Mouse (Mus musculus) myocyte (in vitro differentiated cells): Measurements from ENCODE around the gene Lcp1. TPM values are rescaled to one million over a fixed set of nuclear protein-coding genes. Genes with fewer than 3 reads are reported as not detected.

Experiments used
- H3K27me3 ChIP-seq: one replicate; pipeline ENCODE4 v1.6.1; 2011; ENCODE audit not compliant: control insufficient read depth, insufficient read depth, insufficient read length
- H3K36me3 ChIP-seq: one replicate; pipeline ENCODE4 v1.6.1; 2011; ENCODE audit not compliant: control insufficient read depth, insufficient read depth
- H3K4me2 ChIP-seq: one replicate; pipeline ENCODE4 v1.6.1; 2011; ENCODE audit warnings: low read depth, control low read depth
- H3K4me3 ChIP-seq: one replicate; pipeline ENCODE4 v1.5.1; 2011; ENCODE audit warnings: mild to moderate bottlenecking, control low read depth, moderate library complexity
- H3K79me2 ChIP-seq: one replicate; pipeline ENCODE4 v1.6.1; 2011; ENCODE audit not compliant: control insufficient read depth, insufficient read depth
- H3ac ChIP-seq: one replicate; pipeline ENCODE4 v1.6.1; 2011; ENCODE audit not compliant: control insufficient read depth, insufficient read length
- CEBPB ChIP-seq: IDR thresholded peaks from 2 replicates; pipeline ENCODE4 v1.6.1; 2011; ENCODE audit warnings: mild to moderate bottlenecking, moderate library complexity; ENCODE audit not compliant: poor library complexity, insufficient read depth, severe bottlenecking
- E2F4 ChIP-seq: IDR thresholded peaks from one replicate; pipeline ENCODE4 v1.6.1; 2011; ENCODE audit warnings: mild to moderate bottlenecking, control low read depth, moderate library complexity; ENCODE audit not compliant: insufficient read depth
- MAX ChIP-seq: IDR thresholded peaks from one replicate; pipeline ENCODE4 v1.6.1; 2011; ENCODE audit warnings: low read depth, mild to moderate bottlenecking, control low read depth
- MYOD1 ChIP-seq, 3 experiments: IDR thresholded peaks; one replicate each; pipeline ENCODE4 v1.6.1; 2011; ENCODE audit warnings: control low read depth in 2 of 3, low read depth in 2 of 3, mild to moderate bottlenecking in 2 of 3, moderate library complexity in 1 of 3; ENCODE audit not compliant: insufficient read length in 2 of 3, control insufficient read depth in 1 of 3
- MYOG ChIP-seq, 3 experiments: IDR thresholded peaks; one replicate each; pipeline ENCODE4 v1.6.1; 2011; ENCODE audit warnings: control low read depth in 2 of 3, low read depth in 2 of 3, mild to moderate bottlenecking in 2 of 3; ENCODE audit not compliant: insufficient read length in 2 of 3, control insufficient read depth in 1 of 3, insufficient read depth in 1 of 3
- POLR2A ChIP-seq: IDR thresholded peaks from one replicate; pipeline ENCODE4 v1.6.1; 2011; ENCODE audit warnings: low read depth, mild to moderate bottlenecking, control low read depth, moderate library complexity; ENCODE audit not compliant: insufficient read length
- POLR2AphosphoS2 ChIP-seq: IDR thresholded peaks from one replicate; pipeline ENCODE4 v1.6.1; 2011; ENCODE audit warnings: low read depth, control low read depth; ENCODE audit not compliant: insufficient read length
- REST ChIP-seq: IDR thresholded peaks from one replicate; pipeline ENCODE4 v1.6.1; 2011; ENCODE audit warnings: mild to moderate bottlenecking, control low read depth, moderate library complexity; ENCODE audit not compliant: insufficient read depth, insufficient read length
- SRF ChIP-seq: IDR thresholded peaks from one replicate; pipeline ENCODE4 v1.6.1; 2011; ENCODE audit warnings: low read depth; ENCODE audit not compliant: control insufficient read depth, insufficient read length
- TCF12 ChIP-seq: IDR thresholded peaks from one replicate; pipeline ENCODE4 v1.6.1; 2011; ENCODE audit warnings: mild to moderate bottlenecking, control low read depth; ENCODE audit not compliant: poor library complexity, insufficient read depth, severe bottlenecking
- TCF3 ChIP-seq: IDR thresholded peaks from one replicate; pipeline ENCODE4 v1.6.1; 2011; ENCODE audit warnings: low read depth, control low read depth; ENCODE audit not compliant: insufficient read length
- USF1 ChIP-seq: IDR thresholded peaks from one replicate; pipeline ENCODE4 v1.6.1; 2011; ENCODE audit warnings: low read depth, mild to moderate bottlenecking, control low read depth, moderate library complexity
- polyA plus RNA-seq: library from polyadenylated mRNA; unstranded; fragments of >200 nt; fragmentation: generic; extraction: Trizol; gene quantifications from one replicate; pipeline ENCODE4 v1.2.1, GENCODE M21; 2012; ENCODE audit warnings: missing spikeins

Lcp1 gene
- polyA plus RNA-seq, 1 experiment: not detected

- TF ChIP-seq MAX (no peak), POLR2A (no peak), MYOG (IDR thresholded peaks at IDR 0.05; ENCODE audit: control insufficient read depth in 1 of 3, insufficient read depth in 1 of 3, insufficient read length in 2 of 3, low read depth in 2 of 3) (no peak), TCF3 (no peak), MYOD1 (IDR thresholded peaks at IDR 0.05; ENCODE audit: control insufficient read depth in 1 of 3, insufficient read length in 2 of 3, low read depth in 2 of 3) (no peak), USF1 (no peak)
- Histone ChIP-seq H3K79me2 (no peaks in the 10 kb centered on the region), H3K4me3 (no peak overlapping the region), H3K4me2 (no peak overlapping the region), H3K36me3 (no peaks in the 10 kb centered on the region), H3ac (no peak overlapping the region), H3K27me3 (peaks cover 31% of the 10 kb centered on the region)
Measured at GRCm38 (mm10) chr14:75269531-75269930, 138.6 kb downstream of the Lcp1 start.

GRCm38 (mm10) chr14:75279716-75280115 lies 148.8 kb downstream of the Lcp1 start:
- no peak overlapping the region for H3ac ChIP-seq
- H3K4me2 ChIP-seq: no peak overlapping the region
- no peaks in the 10 kb centered on the region for H3K36me3 ChIP-seq
- peaks cover 36% of the 10 kb centered on the region for H3K27me3 ChIP-seq
- H3K79me2 ChIP-seq: peaks cover 4% of the 10 kb centered on the region
- H3K4me3 ChIP-seq: no peak overlapping the region
- TF ChIP-seq POLR2A (no peak), REST (no peak), MYOG (IDR thresholded peaks at IDR 0.05; ENCODE audit: control insufficient read depth in 1 of 3, insufficient read depth in 1 of 3, insufficient read length in 2 of 3, low read depth in 2 of 3) (no peak), POLR2AphosphoS2 (no peak), MAX (no peak), MYOD1 (IDR thresholded peaks at IDR 0.05; ENCODE audit: control insufficient read depth in 1 of 3, insufficient read length in 2 of 3, low read depth in 2 of 3) (no peak), TCF3 (no peak), TCF12 (no peak), CEBPB (no peak), E2F4 (no peak), USF1 (no peak)

GRCm38 (mm10) chr14:75280406-75280805 lies 149.5 kb downstream of the Lcp1 start:
- Histone ChIP-seq H3K36me3 (no peaks in the 10 kb centered on the region), H3K4me3 (no peak overlapping the region), H3ac (no peak overlapping the region), H3K27me3 (peaks cover 29% of the 10 kb centered on the region), H3K4me2 (no peak overlapping the region), H3K79me2 (peaks cover 11% of the 10 kb centered on the region)
- TF ChIP-seq USF1: no peak
- TF ChIP-seq MAX: no peak
- TF ChIP-seq SRF: no peak
- no peak for TF ChIP-seq POLR2A
- no peak for TF ChIP-seq POLR2AphosphoS2
- no peak for TF ChIP-seq E2F4
- no peak for TF ChIP-seq TCF3
- no peak for TF ChIP-seq CEBPB
- no peak for TF ChIP-seq MYOG (IDR thresholded peaks at IDR 0.05; ENCODE audit: control insufficient read depth in 1 of 3, insufficient read depth in 1 of 3, insufficient read length in 2 of 3, low read depth in 2 of 3)
- no peak for TF ChIP-seq MYOD1 (IDR thresholded peaks at IDR 0.05; ENCODE audit: control insufficient read depth in 1 of 3, insufficient read length in 2 of 3, low read depth in 2 of 3)
- TF ChIP-seq REST: no peak
- TF ChIP-seq TCF12: no peak

Other genes with a start within 250 kb of the Lcp1 start
- gene Lrch1, start 183.2 kb upstream of the Lcp1 start, polyA plus RNA-seq: 9.9 TPM
- gene Rubcnl, start 115.1 kb upstream of the Lcp1 start, polyA plus RNA-seq: 0.64 TPM
- gene Lrrc63, start 220 bp upstream of the Lcp1 start, polyA plus RNA-seq: not detected
- not detected for gene Cpb2, start 111.2 kb downstream of the Lcp1 start, polyA plus RNA-seq
- 10.1 TPM for gene Zc3h13, start 153.3 kb downstream of the Lcp1 start, polyA plus RNA-seq